Mouse (Mus musculus) ovary, adult 18-20 months (tissue): ENCODE measurements around the gene Cpb2.

Experiments used
- DNase-seq: peaks from one replicate; pipeline ENCODE4 v3.0.0; 2022; ENCODE audit warnings: low spot score, mixed read lengths

Gene Cpb2

GRCm38 (mm10) chr14:75242087-75242486 lies at the start of gene Cpb2:
Gene Cpb2 (plus strand): TSS chr14:75242287.
- DNase-seq: no peak

GRCm38 (mm10) chr14:75192427-75192826 lies 49.7 kb upstream of the Cpb2 start:
- DNase-seq: no peak

- no peak for DNase-seq
Observed at GRCm38 (mm10) chr14:75192858-75193257, 49.2 kb upstream of the Cpb2 start.

GRCm38 (mm10) chr14:75195530-75195929 lies 46.6 kb upstream of the Cpb2 start:
- DNase-seq: no peak

GRCm38 (mm10) chr14:75197027-75197426 lies 45.1 kb upstream of the Cpb2 start:
- no peak for DNase-seq

- DNase-seq: no peak
Observed at GRCm38 (mm10) chr14:75197660-75198059, 44.4 kb upstream of the Cpb2 start.

- DNase-seq: no peak
Observed at GRCm38 (mm10) chr14:75205363-75206051, 36.6 kb upstream of the Cpb2 start.

GRCm38 (mm10) chr14:75206307-75206706 lies 35.8 kb upstream of the Cpb2 start:
- DNase-seq: no peak

- DNase-seq: no peak
Observed at GRCm38 (mm10) chr14:75208572-75209151, 33.4 kb upstream of the Cpb2 start.

GRCm38 (mm10) chr14:75213752-75214151 lies 28.3 kb upstream of the Cpb2 start:
- DNase-seq: no peak

- no peak for DNase-seq
Observed at GRCm38 (mm10) chr14:75218843-75219242, 23.2 kb upstream of the Cpb2 start.

- DNase-seq: no peak
Observed at GRCm38 (mm10) chr14:75219250-75219913, 22.7 kb upstream of the Cpb2 start.

GRCm38 (mm10) chr14:75222386-75222785 lies 19.7 kb upstream of the Cpb2 start:
- no peak for DNase-seq

- DNase-seq: no peak
Observed at GRCm38 (mm10) chr14:75227453-75228084, 14.5 kb upstream of the Cpb2 start.

- no peak for DNase-seq
Observed at GRCm38 (mm10) chr14:75229834-75230233, 12.3 kb upstream of the Cpb2 start.

GRCm38 (mm10) chr14:75233070-75233469 lies 9.0 kb upstream of the Cpb2 start:
- DNase-seq: no peak

- no peak for DNase-seq
Observed at GRCm38 (mm10) chr14:75235552-75235951, 6.5 kb upstream of the Cpb2 start.

GRCm38 (mm10) chr14:75235955-75236635 lies 6.0 kb upstream of the Cpb2 start:
- no peak for DNase-seq

- no peak for DNase-seq
Observed at GRCm38 (mm10) chr14:75236636-75237003, 5.5 kb upstream of the Cpb2 start.

- no peak for DNase-seq
Observed at GRCm38 (mm10) chr14:75237096-75237495, 5.0 kb upstream of the Cpb2 start.

- DNase-seq: no peak
Observed at GRCm38 (mm10) chr14:75238054-75238692, 3.9 kb upstream of the Cpb2 start.
